Mouse (Mus musculus): ENCODE measurements around the gene Gse1. TPM values are rescaled to one million over a fixed set of nuclear protein-coding genes. Genes with fewer than 3 reads are reported as not detected.

Gene Gse1
- total and polyA plus RNA-seq, 2 experiments from 2014 or later: 15.9 to 48.2 TPM

- H3K27ac ChIP-seq (ENCODE audit: low read depth, low read length): no peak overlapping the region
- H3K9me3 ChIP-seq (ENCODE audit: low read length): no peaks in the 10 kb centered on the region
- 25% methylated on average over 13 of the region's 13 CpGs for WGBS
- no peak overlapping the region for H3K4me3 ChIP-seq (ENCODE audit: low read depth, low read length)
- peak; percentile 59 for DNase-seq
- no peak overlapping the region for H3K4me2 ChIP-seq (ENCODE audit: low read depth)
- ATAC-seq: peak; percentile 81
- no peak for TF ChIP-seq CTCF (IDR thresholded peaks at IDR 0.05; ENCODE audit: low read depth)
- H3K27me3 ChIP-seq (ENCODE audit: insufficient read depth, low read length): no peaks in the 10 kb centered on the region
- H3K4me1 ChIP-seq (ENCODE audit: insufficient read depth): 0 out of 2 replicates have a peak, but pooled peaks cover 5% of the 10 kb centered on the region
- H3K9ac ChIP-seq: no peak overlapping the region
- H3K36me3 ChIP-seq (ENCODE audit: insufficient read depth): no peaks in the 10 kb centered on the region
Measured at GRCm38 (mm10) chr8:120216855-120217830, 11.1 kb upstream of the Gse1 start.

- no peak overlapping the region for H3K27ac ChIP-seq (ENCODE audit: low read depth, low read length)
- TF ChIP-seq CTCF (IDR thresholded peaks at IDR 0.05; ENCODE audit: low read depth): no peak
- H3K36me3 ChIP-seq (ENCODE audit: insufficient read depth): no peaks in the 10 kb centered on the region
- H3K27me3 ChIP-seq (ENCODE audit: insufficient read depth, low read length): no peaks in the 10 kb centered on the region
- 71% methylated on average over 11 of the region's 11 CpGs for whole genome bisulfite sequencing
- DNase-seq (no peak), ATAC-seq (no peak)
- H3K9ac ChIP-seq: no peak overlapping the region
- no peaks in the 10 kb centered on the region for H3K9me3 ChIP-seq (ENCODE audit: low read length)
- H3K4me3 ChIP-seq (ENCODE audit: low read depth, low read length): no peak overlapping the region
- H3K4me2 ChIP-seq (ENCODE audit: low read depth): no peak overlapping the region
- no peaks in the 10 kb centered on the region for H3K4me1 ChIP-seq (ENCODE audit: insufficient read depth)
Measured at GRCm38 (mm10) chr8:120222548-120222947, 5.7 kb upstream of the Gse1 start.

GRCm38 (mm10) chr8:120224521-120225420, 3.5 kb upstream of the Gse1 start:
- peaks cover 4% of the 10 kb centered on the region; the same call in 1 of the 2 replicates for H3K4me1 ChIP-seq (ENCODE audit: insufficient read depth)
- H3K36me3 ChIP-seq (ENCODE audit: insufficient read depth): no peaks in the 10 kb centered on the region
- H3K9ac ChIP-seq: no peak overlapping the region
- H3K27ac ChIP-seq (ENCODE audit: low read depth, low read length): no peak overlapping the region
- no peaks in the 10 kb centered on the region for H3K9me3 ChIP-seq (ENCODE audit: low read length)
- 45% methylated on average over 11 of the region's 11 CpGs for WGBS
- no peak for ATAC-seq
- H3K4me2 ChIP-seq (ENCODE audit: low read depth): no peak overlapping the region
- no peak for TF ChIP-seq CTCF (IDR thresholded peaks at IDR 0.05; ENCODE audit: low read depth)
- H3K27me3 ChIP-seq (ENCODE audit: insufficient read depth, low read length): no peaks in the 10 kb centered on the region
- DNase-seq: no peak
- no peak overlapping the region for H3K4me3 ChIP-seq (ENCODE audit: low read depth, low read length)

- Histone ChIP-seq H3K36me3 (ENCODE audit: insufficient read depth) (no peaks in the 10 kb centered on the region), H3K4me2 (ENCODE audit: low read depth) (no peak overlapping the region), H3K27ac (ENCODE audit: low read depth, low read length) (no peak overlapping the region), H3K9me3 (ENCODE audit: low read length) (no peaks in the 10 kb centered on the region), H3K9ac (no peak overlapping the region), H3K27me3 (ENCODE audit: insufficient read depth, low read length) (no peaks in the 10 kb centered on the region), H3K4me1 (ENCODE audit: insufficient read depth) (peaks cover 5% of the 10 kb centered on the region; the same call in 1 of the 2 replicates), H3K4me3 (ENCODE audit: low read depth, low read length) (no peak overlapping the region)
- WGBS: 25% methylated on average over 10 of the region's 10 CpGs
- DNase-seq: no peak
- ATAC-seq: no peak
- no peak for TF ChIP-seq CTCF (IDR thresholded peaks at IDR 0.05; ENCODE audit: low read depth)
Measured at GRCm38 (mm10) chr8:120225421-120226151, 2.7 kb upstream of the Gse1 start.

GRCm38 (mm10) chr8:120226700-120227577, 1.3 kb upstream of the Gse1 start:
- no peaks in the 10 kb centered on the region for H3K36me3 ChIP-seq (ENCODE audit: insufficient read depth)
- no peak for ATAC-seq
- no peak for DNase-seq
- H3K27ac ChIP-seq (ENCODE audit: low read depth, low read length): no peak overlapping the region
- H3K4me1 ChIP-seq (ENCODE audit: insufficient read depth): peaks cover 5% of the 10 kb centered on the region; the same call in 1 of the 2 replicates
- no peak overlapping the region for H3K4me2 ChIP-seq (ENCODE audit: low read depth)
- no peak overlapping the region for H3K9ac ChIP-seq
- no peaks in the 10 kb centered on the region; the same call in 1 of the 2 replicates for H3K27me3 ChIP-seq (ENCODE audit: insufficient read depth, low read length)
- no peak overlapping the region for H3K4me3 ChIP-seq (ENCODE audit: low read depth, low read length)
- 69% methylated on average over 5 of the region's 5 CpGs for WGBS
- no peaks in the 10 kb centered on the region for H3K9me3 ChIP-seq (ENCODE audit: low read length)
- TF ChIP-seq CTCF (IDR thresholded peaks at IDR 0.05; ENCODE audit: low read depth): no peak

GRCm38 (mm10) chr8:120227578-120227876, 729 bp upstream of the Gse1 start:
- Histone ChIP-seq H3K4me1 (ENCODE audit: insufficient read depth) (peaks cover 8% of the 10 kb centered on the region; the same call in 1 of the 2 replicates), H3K9me3 (ENCODE audit: low read length) (no peaks in the 10 kb centered on the region), H3K4me2 (ENCODE audit: low read depth) (peak overlapping the region; percentile 82; the same call in 1 of the 2 replicates), H3K27me3 (ENCODE audit: insufficient read depth, low read length) (no peaks in the 10 kb centered on the region; the same call in 1 of the 2 replicates), H3K9ac (no peak overlapping the region), H3K4me3 (ENCODE audit: low read depth, low read length) (peak overlapping the region; percentile 62; the same call in 1 of the 2 replicates), H3K27ac (ENCODE audit: low read depth, low read length) (no peak overlapping the region), H3K36me3 (ENCODE audit: insufficient read depth) (no peaks in the 10 kb centered on the region)
- no peak for TF ChIP-seq CTCF (IDR thresholded peaks at IDR 0.05; ENCODE audit: low read depth)
- ATAC-seq (no peak), DNase-seq (no peak)
